Mouse (Mus musculus): ENCODE data around the gene Clint1. TPM values are rescaled to one million over a fixed set of nuclear protein-coding genes. Genes with fewer than 3 reads are reported as not detected.

The Clint1 gene
- polyA plus RNA-seq, 1 experiment from 2014 or later = 78.3 TPM

DNA sequence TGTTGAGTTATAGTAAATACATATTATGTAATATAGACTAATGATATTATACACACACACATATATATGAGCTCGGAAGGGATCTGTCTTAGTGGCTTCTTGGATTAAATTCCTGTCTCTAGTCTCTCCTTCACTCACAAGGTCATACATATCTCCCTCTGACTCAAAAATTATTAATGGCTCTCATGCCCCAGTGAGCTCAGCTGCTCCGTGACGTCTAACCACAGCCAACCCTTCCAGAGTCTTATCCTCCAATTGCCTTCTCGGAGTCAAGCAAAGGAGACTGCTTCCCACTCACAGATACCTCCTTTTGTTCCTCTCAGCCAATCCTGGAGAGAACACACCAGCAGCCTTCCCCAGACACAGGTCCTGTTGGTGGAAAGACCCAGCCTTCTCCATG is 67.0 kb downstream of the Clint1 start:
- Histone ChIP-seq H3K9me3 (no peaks in the 10 kb centered on the region), H3K4me1 (peaks cover 8% of the 10 kb centered on the region), H3K27ac (no peak overlapping the region), H3K4me3 (no peak overlapping the region), H3K9ac (no peak overlapping the region), H3K36me3 (no peaks in the 10 kb centered on the region), H3K27me3 (replicated peaks) (no peaks in the 10 kb centered on the region), H3K4me2 (replicated peaks) (no peak overlapping the region)
- no peak for ATAC-seq (ENCODE audit: low FRiP score, low read depth)
- WGBS = 71% methylated on average over 4 of the region's 4 CpGs

GRCm38 (mm10) chr11:45921026-45921425 is 69.2 kb downstream of the Clint1 start:
- Histone ChIP-seq H3K4me2 (replicated peaks) (peak overlapping the region; percentile 48), H3K36me3 (no peaks in the 10 kb centered on the region), H3K27me3 (replicated peaks) (no peaks in the 10 kb centered on the region), H3K4me1 (peaks cover 8% of the 10 kb centered on the region), H3K4me3 (no peak overlapping the region), H3K9ac (no peak overlapping the region), H3K27ac (peak overlapping the region; percentile 20; the same call in 1 of the 2 replicates), H3K9me3 (no peaks in the 10 kb centered on the region)
- 42% methylated on average over 8 of the region's 8 CpGs for WGBS
- no peak for ATAC-seq (ENCODE audit: low FRiP score, low read depth)

DNA sequence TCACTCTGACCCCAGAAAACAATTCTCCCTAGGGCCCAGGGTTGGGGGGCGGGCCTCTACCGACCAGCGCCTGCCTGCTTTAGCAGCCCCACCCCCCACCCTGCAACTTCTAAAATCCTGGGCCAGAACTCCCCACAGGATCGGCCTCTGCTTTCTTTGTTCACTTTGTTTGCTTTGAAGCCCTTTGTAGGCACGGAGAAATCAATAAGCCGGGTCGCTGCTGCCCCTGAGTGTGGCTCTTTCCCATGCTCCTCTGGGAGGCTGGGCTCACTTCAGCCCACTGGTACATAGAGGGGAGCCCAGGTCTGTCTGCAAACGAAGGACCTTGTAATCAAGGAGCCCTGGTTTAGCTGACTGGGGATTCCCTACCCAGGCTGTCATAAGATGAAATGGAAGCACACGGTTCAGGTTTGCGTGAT is 69.6 kb downstream of the Clint1 start:
- no peak overlapping the region for H3K4me3 ChIP-seq
- peak overlapping the region; percentile 48 for H3K4me2 ChIP-seq (replicated peaks)
- peak overlapping the region; percentile 57; the same call in 1 of the 2 replicates for H3K27ac ChIP-seq
- H3K4me1 ChIP-seq = peaks cover 8% of the 10 kb centered on the region
- no peaks in the 10 kb centered on the region for H3K9me3 ChIP-seq
- peak; percentile 61 for ATAC-seq (ENCODE audit: low FRiP score, low read depth)
- H3K9ac ChIP-seq = peak overlapping the region; percentile 6; the same call in 1 of the 2 replicates
- H3K27me3 ChIP-seq (replicated peaks) = no peaks in the 10 kb centered on the region
- WGBS = 6% methylated on average over 10 of the region's 10 CpGs
- H3K36me3 ChIP-seq = no peaks in the 10 kb centered on the region

GRCm38 (mm10) chr11:45925436-45925835 is 73.6 kb downstream of the Clint1 start:
- Histone ChIP-seq H3K36me3 (peaks cover 4% of the 10 kb centered on the region), H3K27me3 (replicated peaks) (no peaks in the 10 kb centered on the region), H3K4me3 (no peak overlapping the region), H3K4me1 (peaks cover 8% of the 10 kb centered on the region), H3K27ac (no peak overlapping the region), H3K9ac (no peak overlapping the region), H3K4me2 (replicated peaks) (no peak overlapping the region), H3K9me3 (no peaks in the 10 kb centered on the region)
- WGBS = 58% methylated on average over 6 of the region's 6 CpGs
- ATAC-seq (ENCODE audit: low FRiP score, low read depth) = no peak

DNA sequence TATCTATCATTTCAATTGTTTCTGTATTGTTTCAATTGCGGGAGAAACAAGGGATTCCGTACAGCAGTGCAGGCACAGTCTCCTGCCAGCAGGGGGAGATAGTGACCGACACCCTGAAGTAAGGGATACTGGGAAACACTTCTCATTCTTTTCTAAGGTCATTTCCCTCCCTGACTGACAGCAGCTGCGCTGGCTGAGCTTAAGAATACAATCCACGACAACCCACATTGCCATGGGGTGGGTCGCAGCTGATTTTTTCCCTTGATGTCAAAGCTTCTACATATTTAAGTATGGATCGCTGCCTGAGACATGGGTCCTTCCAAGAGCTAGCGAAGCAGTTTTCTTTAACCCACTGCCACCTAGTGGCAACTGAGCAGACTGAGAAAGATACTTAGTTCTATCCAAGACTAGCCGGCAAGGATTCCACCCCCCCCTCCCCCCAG is 74.8 kb downstream of the Clint1 start:
- peaks cover 4% of the 10 kb centered on the region for H3K36me3 ChIP-seq
- ATAC-seq (ENCODE audit: low FRiP score, low read depth) = peak; percentile 82
- H3K27me3 ChIP-seq (replicated peaks) = no peaks in the 10 kb centered on the region
- H3K4me3 ChIP-seq = peak overlapping the region; percentile 30
- peak overlapping the region; percentile 51; the same call in 1 of the 2 replicates for H3K9ac ChIP-seq
- no peaks in the 10 kb centered on the region; the same call in none of the 2 replicates for H3K4me1 ChIP-seq
- no peak overlapping the region for H3K27ac ChIP-seq
- H3K9me3 ChIP-seq = no peaks in the 10 kb centered on the region
- peak overlapping the region; percentile 62 for H3K4me2 ChIP-seq (replicated peaks)
- WGBS = under 1% methylated on average over 9 of the region's 9 CpGs

GRCm38 (mm10) chr11:45927456-45927855 is 75.6 kb downstream of the Clint1 start:
- Histone ChIP-seq H3K4me2 (replicated peaks) (no peak overlapping the region), H3K27me3 (replicated peaks) (no peaks in the 10 kb centered on the region), H3K9me3 (no peaks in the 10 kb centered on the region), H3K4me3 (no peak overlapping the region), H3K4me1 (no peaks in the 10 kb centered on the region; the same call in 1 of the 2 replicates), H3K27ac (no peak overlapping the region), H3K36me3 (peaks cover 8% of the 10 kb centered on the region), H3K9ac (no peak overlapping the region)
- WGBS = 67% methylated on average over 5 of the region's 5 CpGs
- no peak for ATAC-seq (ENCODE audit: low FRiP score, low read depth)

- ATAC-seq (ENCODE audit: low FRiP score, low read depth) = no peak
- no peak overlapping the region for H3K4me3 ChIP-seq
- peaks cover 27% of the 10 kb centered on the region for H3K36me3 ChIP-seq
- H3K4me1 ChIP-seq = no peaks in the 10 kb centered on the region
- 87% methylated on average over 10 of the region's 10 CpGs for WGBS
- no peaks in the 10 kb centered on the region for H3K27me3 ChIP-seq (replicated peaks)
- no peak overlapping the region for H3K9ac ChIP-seq
- no peaks in the 10 kb centered on the region for H3K9me3 ChIP-seq
- no peak overlapping the region for H3K4me2 ChIP-seq (replicated peaks)
- no peak overlapping the region for H3K27ac ChIP-seq
Measured at GRCm38 (mm10) chr11:45929541-45929940, 77.7 kb downstream of the Clint1 start.

GRCm38 (mm10) chr11:45932771-45933170 is 80.9 kb downstream of the Clint1 start:
- Histone ChIP-seq H3K27ac (no peak overlapping the region), H3K27me3 (replicated peaks) (no peaks in the 10 kb centered on the region), H3K9me3 (no peaks in the 10 kb centered on the region), H3K9ac (no peak overlapping the region), H3K4me2 (replicated peaks) (no peak overlapping the region), H3K4me1 (no peaks in the 10 kb centered on the region), H3K36me3 (peaks cover 50% of the 10 kb centered on the region), H3K4me3 (no peak overlapping the region)
- 90% methylated on average over 10 of the region's 10 CpGs for WGBS
- ATAC-seq (ENCODE audit: low FRiP score, low read depth) = no peak

- no peaks in the 10 kb centered on the region for H3K4me1 ChIP-seq
- H3K36me3 ChIP-seq = peaks cover 46% of the 10 kb centered on the region
- H3K9ac ChIP-seq = no peak overlapping the region
- H3K27ac ChIP-seq = no peak overlapping the region
- WGBS = 96% methylated on average over 8 of the region's 8 CpGs
- H3K27me3 ChIP-seq (replicated peaks) = no peaks in the 10 kb centered on the region
- H3K9me3 ChIP-seq = no peaks in the 10 kb centered on the region
- no peak for ATAC-seq (ENCODE audit: low FRiP score, low read depth)
- H3K4me3 ChIP-seq = no peak overlapping the region
- no peak overlapping the region for H3K4me2 ChIP-seq (replicated peaks)
Measured at GRCm38 (mm10) chr11:45937478-45937877, 85.6 kb downstream of the Clint1 start.

GRCm38 (mm10) chr11:45938917-45939316 is 87.1 kb downstream of the Clint1 start:
- no peaks in the 10 kb centered on the region for H3K27me3 ChIP-seq (replicated peaks)
- no peak overlapping the region for H3K27ac ChIP-seq
- ATAC-seq (ENCODE audit: low FRiP score, low read depth) = no peak
- H3K4me3 ChIP-seq = no peak overlapping the region
- H3K36me3 ChIP-seq = peaks cover 33% of the 10 kb centered on the region
- 93% methylated on average over 8 of the region's 8 CpGs for WGBS
- no peak overlapping the region for H3K9ac ChIP-seq
- H3K4me1 ChIP-seq = peaks cover 13% of the 10 kb centered on the region
- H3K4me2 ChIP-seq (replicated peaks) = no peak overlapping the region
- H3K9me3 ChIP-seq = no peaks in the 10 kb centered on the region

- H3K27ac ChIP-seq = no peak overlapping the region
- no peak overlapping the region for H3K4me3 ChIP-seq
- H3K9me3 ChIP-seq = no peaks in the 10 kb centered on the region
- ATAC-seq (ENCODE audit: low FRiP score, low read depth) = no peak
- no peak overlapping the region for H3K9ac ChIP-seq
- WGBS = 95% methylated on average over 7 of the region's 7 CpGs
- H3K4me1 ChIP-seq = peaks cover 15% of the 10 kb centered on the region
- peaks cover 4% of the 10 kb centered on the region; the same call in 1 of the 2 replicates for H3K36me3 ChIP-seq
- no peak overlapping the region for H3K4me2 ChIP-seq (replicated peaks)
- H3K27me3 ChIP-seq (replicated peaks) = no peaks in the 10 kb centered on the region
Measured at GRCm38 (mm10) chr11:45942281-45942680, 90.4 kb downstream of the Clint1 start.

GRCm38 (mm10) chr11:45943108-45943705 is 91.4 kb downstream of the Clint1 start:
- Histone ChIP-seq H3K27ac (no peak overlapping the region), H3K4me2 (replicated peaks) (peak overlapping the region; percentile 88), H3K4me1 (peaks cover 15% of the 10 kb centered on the region), H3K36me3 (peaks cover 7% of the 10 kb centered on the region; the same call in 1 of the 2 replicates), H3K27me3 (replicated peaks) (no peaks in the 10 kb centered on the region), H3K9ac (peak overlapping the region; percentile 79), H3K4me3 (peak overlapping the region; percentile 86), H3K9me3 (no peaks in the 10 kb centered on the region)
- WGBS = 66% methylated on average over 7 of the region's 7 CpGs
- no peak for ATAC-seq (ENCODE audit: low FRiP score, low read depth)

All from neural tube, embryonic 12.5 days (tissue).